Mouse (Mus musculus) stomach, embryonic 15.5 days (tissue): ENCODE measurements around the gene Zar1. TPM values are rescaled to one million over a fixed set of nuclear protein-coding genes. Genes with fewer than 3 reads are reported as not detected.
"Not testable (repeated sequence)": the region's sequence is repeated elsewhere in the genome, so short reads cannot be mapped to it uniquely, and the experiment has no call there.

Source experiments
- ATAC-seq: fragments of 200-750 bp; cut with Nextera tagmentation; 2 replicates; pipeline ENCODE4 v1.8.0; 2017; ENCODE audit warnings: low read depth, moderate number of reproducible peaks, moderate TSS enrichment; ENCODE audit not compliant: insufficient read depth, low FRiP score
- H3K27ac ChIP-seq: fragments of 300-500 bp; sonication (generic); 2 replicates; pipeline ENCODE4 v1.5.1; 2015; ENCODE audit warnings: mild to moderate bottlenecking, inconsistent platforms
- H3K27me3 ChIP-seq: fragments of 300-500 bp; sonication (generic); replicated peaks from 2 replicates; pipeline ENCODE4 v1.6.1; 2015; ENCODE audit warnings: inconsistent platforms
- H3K36me3 ChIP-seq: fragments of 300-500 bp; sonication (generic); 2 replicates; pipeline ENCODE4 v1.6.1; 2015; ENCODE audit warnings: inconsistent platforms
- H3K4me1 ChIP-seq: fragments of 300-500 bp; sonication (generic); 2 replicates; pipeline ENCODE4 v1.6.1; 2015; ENCODE audit warnings: inconsistent platforms
- H3K4me2 ChIP-seq: fragments of 300-500 bp; sonication (generic); 2 replicates; pipeline ENCODE4 v1.6.1; 2015; ENCODE audit warnings: mild to moderate bottlenecking, inconsistent platforms
- H3K4me3 ChIP-seq: fragments of 300-500 bp; sonication (generic); replicated peaks from 2 replicates; pipeline ENCODE4 v1.5.1; 2015; ENCODE audit warnings: inconsistent platforms
- H3K9ac ChIP-seq: fragments of 300-500 bp; sonication (generic); 2 replicates; pipeline ENCODE4 v1.6.1; 2015; ENCODE audit warnings: inconsistent platforms
- H3K9me3 ChIP-seq: fragments of 300-500 bp; sonication (generic); 2 replicates; pipeline ENCODE4 v1.6.1; 2016; ENCODE audit warnings: inconsistent platforms
- WGBS: fragments of 180-500 bp; shearing (Covaris S2); methylation state at CpG from one replicate; pipeline ENCODE4 v1.1.7; 2015; 5-methylcytosine and 5-hydroxymethylcytosine counted together
- polyA plus RNA-seq: library from polyadenylated mRNA; unstranded; fragments of >200 nt; fragmentation: Nextera tagmentation; extraction: Ambion mirVana; gene quantifications from 2 replicates; pipeline ENCODE4 v1.2.1, GENCODE M21; 2015

Gene Zar1
- polyA plus RNA-seq: 0.13 and 0.21 TPM in 2 replicates

DNA sequence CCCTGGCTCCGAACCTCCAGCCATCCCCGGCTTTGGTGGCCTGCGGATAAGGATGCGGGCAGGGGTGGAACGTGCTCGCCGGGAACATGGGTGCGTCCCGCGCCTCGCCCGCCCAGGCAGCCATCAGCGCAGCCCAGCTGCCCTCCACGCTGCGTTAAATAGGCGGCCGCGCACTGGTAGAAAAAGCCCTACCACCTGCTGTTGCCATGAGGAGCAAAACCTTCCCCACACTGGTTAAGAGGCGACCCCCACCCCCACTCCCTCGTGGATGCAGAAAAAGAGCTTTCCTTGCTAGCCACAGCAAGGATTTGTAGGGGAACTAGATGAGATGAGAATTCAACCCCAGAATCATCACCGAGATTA is at the start of gene Zar1:
Zar1 (minus strand) TSS at position 285 of the 363 bp plus-strand sequence.
- H3K27ac ChIP-seq, H3K4me1 ChIP-seq, H3K9me3 ChIP-seq, H3K36me3 ChIP-seq: not testable (repeated sequence)
- peaks cover 10% of the 10 kb centered on the region for H3K27me3 ChIP-seq
- H3K4me3 ChIP-seq: peak within 1 kb of the TSS; percentile 42
- 8% methylated on average over 20 of the region's 21 CpGs for WGBS
- peak within 1 kb of the TSS; percentile 84 for H3K4me2 ChIP-seq
- 0 out of 2 replicates have a peak within 1 kb of the TSS, but pooled peaks have one; percentile 12 for H3K9ac ChIP-seq
- ATAC-seq: peak; percentile 50; the same call in 1 of the 2 replicates

DNA sequence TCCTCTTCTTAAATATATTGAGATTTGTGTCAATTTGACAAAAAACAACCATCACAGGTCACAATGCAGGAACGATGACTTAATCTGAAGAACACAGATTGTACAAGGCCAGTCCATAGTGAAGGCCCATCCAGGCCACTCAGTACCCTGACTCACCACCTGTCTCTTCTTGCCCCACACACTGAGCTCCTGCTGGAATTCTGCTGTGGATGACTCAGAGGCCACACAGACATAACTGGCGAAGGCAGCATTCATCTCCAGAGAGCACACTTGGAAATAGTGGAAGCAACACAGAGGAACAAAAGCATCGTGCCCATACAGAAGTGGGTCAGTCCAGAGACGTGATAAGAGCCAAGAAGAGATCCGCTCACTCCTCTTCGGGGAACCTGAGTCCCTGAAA is 49.0 kb upstream of the Zar1 start:
- Histone ChIP-seq H3K27me3 (no peaks in the 10 kb centered on the region), H3K4me2 (no peak overlapping the region), H3K9me3 (no peaks in the 10 kb centered on the region), H3K27ac (no peak overlapping the region), H3K9ac (no peak overlapping the region), H3K4me3 (no peak overlapping the region), H3K36me3 (no peaks in the 10 kb centered on the region), H3K4me1 (no peaks in the 10 kb centered on the region)
- WGBS: 87% methylated on average over 6 of the region's 6 CpGs
- no peak for ATAC-seq

DNA sequence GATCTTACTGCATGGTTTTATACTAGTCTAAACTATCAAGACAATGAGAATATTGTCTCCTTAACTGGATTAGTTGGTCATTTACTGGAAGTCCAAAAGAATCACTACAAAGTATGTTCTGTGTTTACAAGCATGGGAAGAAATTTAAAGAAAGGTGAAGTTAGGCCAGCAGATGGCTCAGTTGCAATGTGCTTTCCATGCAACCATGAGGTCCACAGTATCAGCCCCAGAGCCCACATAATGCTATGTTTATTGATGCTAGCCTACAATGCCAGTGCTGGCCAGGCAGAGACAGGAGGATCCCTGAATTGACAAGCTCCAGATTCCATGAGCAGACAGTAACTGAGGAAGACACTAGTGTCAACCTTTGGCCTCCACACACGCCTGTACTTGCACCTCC is 40.0 kb upstream of the Zar1 start:
- WGBS: 87% methylated on average over 1 of the region's 1 CpGs
- Histone ChIP-seq H3K9me3 (no peaks in the 10 kb centered on the region), H3K9ac (no peak overlapping the region), H3K4me2 (no peak overlapping the region), H3K27me3 (no peaks in the 10 kb centered on the region), H3K4me1 (no peaks in the 10 kb centered on the region), H3K36me3 (no peaks in the 10 kb centered on the region), H3K4me3 (no peak overlapping the region), H3K27ac (no peak overlapping the region)
- ATAC-seq: no peak

DNA sequence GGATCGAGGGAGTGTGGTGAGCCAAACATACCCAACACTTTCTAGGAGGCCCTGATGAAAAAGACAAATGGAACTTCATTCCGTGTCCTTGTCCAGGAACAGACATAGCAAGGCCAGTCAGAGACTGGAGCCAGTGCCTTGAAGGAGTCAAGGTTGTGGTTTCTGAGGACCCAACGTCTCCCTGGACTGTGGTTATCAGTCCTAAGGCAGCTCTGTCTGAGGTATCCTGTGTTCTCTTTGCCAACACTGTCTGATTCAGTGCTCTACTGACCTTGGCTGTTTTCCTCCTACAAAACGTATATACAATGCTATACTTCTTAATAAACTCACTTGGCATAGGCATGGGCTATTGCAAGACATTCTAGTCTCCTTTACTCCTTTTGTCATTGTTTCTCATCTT is 36.4 kb upstream of the Zar1 start:
- Histone ChIP-seq H3K9me3 (no peaks in the 10 kb centered on the region), H3K4me2 (no peak overlapping the region), H3K27ac (no peak overlapping the region), H3K4me1 (no peaks in the 10 kb centered on the region), H3K4me3 (no peak overlapping the region), H3K9ac (no peak overlapping the region), H3K36me3 (no peaks in the 10 kb centered on the region), H3K27me3 (no peaks in the 10 kb centered on the region)
- 75% methylated on average over 4 of the region's 4 CpGs for WGBS
- ATAC-seq: no peak

DNA sequence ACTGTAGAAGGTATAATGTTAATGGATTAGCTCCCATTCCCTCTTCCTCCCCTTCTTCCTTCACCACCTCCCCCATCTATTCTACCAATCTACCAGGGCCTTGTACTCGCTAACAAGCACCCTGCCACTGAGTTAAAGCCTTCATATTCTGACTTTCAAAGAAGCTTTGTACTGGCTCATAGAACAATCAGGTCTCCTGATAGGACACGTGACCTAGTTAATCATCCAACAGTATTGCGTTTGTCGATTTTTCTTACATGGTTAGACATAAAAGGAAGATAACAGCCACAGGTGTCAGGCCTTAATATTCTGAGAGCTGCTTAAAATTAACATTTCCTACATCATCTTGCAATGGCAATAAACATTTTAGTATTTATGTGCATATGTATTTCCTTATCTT is 22.1 kb upstream of the Zar1 start:
- H3K4me3 ChIP-seq: no peak overlapping the region
- no peaks in the 10 kb centered on the region for H3K27me3 ChIP-seq
- H3K4me2 ChIP-seq: no peak overlapping the region
- H3K27ac ChIP-seq: no peak overlapping the region
- H3K9me3 ChIP-seq: no peaks in the 10 kb centered on the region
- H3K4me1 ChIP-seq: no peaks in the 10 kb centered on the region
- no peak overlapping the region for H3K9ac ChIP-seq
- H3K36me3 ChIP-seq: no peaks in the 10 kb centered on the region
- WGBS: 80% methylated on average over 4 of the region's 4 CpGs
- ATAC-seq: no peak

DNA sequence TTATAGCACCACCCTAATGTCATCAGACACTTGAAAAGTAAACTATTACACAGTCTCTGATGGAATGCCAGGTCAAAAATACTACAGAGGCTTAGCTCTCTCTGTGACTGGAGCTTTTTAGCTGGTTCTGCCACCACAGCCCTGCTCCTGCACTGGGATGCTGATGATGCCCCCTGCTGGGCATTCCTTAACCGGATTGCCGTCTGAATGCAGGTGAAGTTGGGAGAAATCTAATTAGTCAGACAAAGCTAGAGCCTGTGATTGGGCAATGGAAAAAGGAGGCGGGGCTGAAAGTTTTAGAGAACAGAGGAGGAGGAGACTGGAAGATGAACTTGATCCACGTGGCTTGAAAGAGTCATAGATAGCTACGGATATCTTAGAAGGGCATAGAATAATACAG is 20.0 kb upstream of the Zar1 start:
- Histone ChIP-seq H3K9me3 (no peaks in the 10 kb centered on the region), H3K4me1 (no peaks in the 10 kb centered on the region), H3K4me2 (no peak overlapping the region), H3K36me3 (no peaks in the 10 kb centered on the region), H3K27ac (no peak overlapping the region), H3K27me3 (no peaks in the 10 kb centered on the region), H3K4me3 (no peak overlapping the region), H3K9ac (no peak overlapping the region)
- 0 out of 2 replicates have a peak, but pooled peaks have one; percentile 31 for ATAC-seq
- 16% methylated on average over 5 of the region's 5 CpGs for WGBS

DNA sequence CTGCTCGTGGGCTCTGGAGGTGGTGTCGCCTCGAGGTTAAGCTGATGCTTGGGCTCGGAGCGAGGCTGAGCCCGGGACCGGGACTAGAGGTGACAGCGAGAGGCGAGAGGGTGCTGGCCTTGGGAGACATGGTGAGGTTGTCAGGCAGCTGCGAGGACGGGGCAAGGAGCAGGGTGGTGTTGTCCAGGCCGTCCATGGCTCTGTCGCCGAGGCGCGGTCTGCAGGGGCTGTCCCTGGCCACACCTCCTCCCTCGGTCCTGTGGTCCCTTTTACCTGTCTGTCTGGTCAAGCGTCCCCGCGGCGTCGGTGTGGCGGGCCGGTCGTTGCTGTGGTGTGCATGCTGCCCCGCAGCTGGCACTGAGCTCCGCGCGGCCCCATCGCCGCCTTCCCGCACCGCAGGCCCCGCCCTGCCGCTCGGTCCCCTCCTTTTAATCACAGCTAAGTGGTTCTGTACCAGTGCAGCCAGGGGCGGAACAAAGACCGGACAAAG is 6.2 kb upstream of the Zar1 start, which contains the start of gene Gm5868:
Gm5868 (minus strand) TSS at position 360 of the 490 bp plus-strand sequence.
- no peak for ATAC-seq
- Histone ChIP-seq H3K36me3 (no peaks in the 10 kb centered on the region), H3K4me1 (peaks cover 7% of the 10 kb centered on the region; the same call in 1 of the 2 replicates), H3K9ac (no peak within 1 kb of the TSS), H3K9me3 (no peaks in the 10 kb centered on the region), H3K4me3 (peak within 1 kb of the TSS; percentile 37), H3K27ac (no peak within 1 kb of the TSS), H3K27me3 (peaks cover 13% of the 10 kb centered on the region), H3K4me2 (peak within 1 kb of the TSS; percentile 76)
- 3% methylated on average over 32 of the region's 38 CpGs for WGBS

DNA sequence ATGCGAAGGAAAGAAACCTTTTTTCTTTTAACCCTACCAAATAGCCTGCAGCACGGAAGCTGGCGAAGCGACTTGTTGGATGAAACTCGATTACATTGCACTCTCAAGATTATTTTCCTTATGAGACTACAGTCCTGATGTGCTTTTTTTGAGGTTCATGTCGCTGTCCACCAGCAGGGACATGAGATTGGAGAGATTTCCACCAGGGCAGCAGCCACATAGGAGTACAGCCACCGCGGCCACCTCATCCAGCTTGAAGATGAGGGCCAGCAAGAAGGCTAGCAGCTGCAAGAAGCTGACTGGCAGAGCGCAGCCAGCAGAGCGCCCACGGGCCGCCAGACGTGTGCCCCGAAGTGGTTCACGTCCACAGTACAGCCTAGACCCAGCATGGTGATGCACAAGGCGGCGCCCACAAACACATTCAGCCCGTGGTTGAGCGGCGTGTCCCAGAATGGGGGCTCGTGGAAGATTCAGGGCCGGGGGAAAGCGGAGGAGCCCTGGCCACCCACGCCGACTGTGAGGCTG is 5.7 kb upstream of the Zar1 start:
- H3K9ac ChIP-seq, H3K36me3 ChIP-seq, ATAC-seq, H3K27ac ChIP-seq, H3K9me3 ChIP-seq, H3K4me1 ChIP-seq: not testable (repeated sequence)
- 39% methylated on average over 25 of the region's 25 CpGs for WGBS
- peaks cover 13% of the 10 kb centered on the region for H3K27me3 ChIP-seq
- peak overlapping the region; percentile 37 for H3K4me3 ChIP-seq
- peak overlapping the region; percentile 76 for H3K4me2 ChIP-seq

DNA sequence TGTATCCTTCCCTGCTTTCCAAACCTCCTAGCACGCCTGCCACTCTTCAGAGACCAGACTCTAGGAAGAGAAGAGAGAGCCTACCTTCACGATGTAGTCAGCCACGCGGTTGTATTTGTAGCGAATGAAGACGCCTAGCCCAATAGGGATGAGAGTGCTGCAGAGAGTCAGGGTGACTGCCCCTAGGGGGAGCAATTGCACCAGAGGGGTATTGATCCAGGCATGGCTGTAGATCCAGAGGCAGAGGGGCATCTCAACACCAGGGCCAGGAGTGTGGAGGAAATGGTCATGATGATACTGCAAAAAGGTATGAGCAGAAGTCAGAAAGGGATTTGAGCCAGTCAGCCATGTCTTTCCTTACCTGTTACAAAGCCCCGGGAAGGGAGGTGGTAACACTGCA is 5.1 kb upstream of the Zar1 start:
- not testable (repeated sequence) for H3K9ac ChIP-seq, H3K4me1 ChIP-seq, H3K4me2 ChIP-seq, H3K4me3 ChIP-seq, H3K36me3 ChIP-seq, ATAC-seq, H3K27ac ChIP-seq, H3K9me3 ChIP-seq
- H3K27me3 ChIP-seq: peaks cover 14% of the 10 kb centered on the region
- WGBS: 40% methylated on average over 7 of the region's 7 CpGs

DNA sequence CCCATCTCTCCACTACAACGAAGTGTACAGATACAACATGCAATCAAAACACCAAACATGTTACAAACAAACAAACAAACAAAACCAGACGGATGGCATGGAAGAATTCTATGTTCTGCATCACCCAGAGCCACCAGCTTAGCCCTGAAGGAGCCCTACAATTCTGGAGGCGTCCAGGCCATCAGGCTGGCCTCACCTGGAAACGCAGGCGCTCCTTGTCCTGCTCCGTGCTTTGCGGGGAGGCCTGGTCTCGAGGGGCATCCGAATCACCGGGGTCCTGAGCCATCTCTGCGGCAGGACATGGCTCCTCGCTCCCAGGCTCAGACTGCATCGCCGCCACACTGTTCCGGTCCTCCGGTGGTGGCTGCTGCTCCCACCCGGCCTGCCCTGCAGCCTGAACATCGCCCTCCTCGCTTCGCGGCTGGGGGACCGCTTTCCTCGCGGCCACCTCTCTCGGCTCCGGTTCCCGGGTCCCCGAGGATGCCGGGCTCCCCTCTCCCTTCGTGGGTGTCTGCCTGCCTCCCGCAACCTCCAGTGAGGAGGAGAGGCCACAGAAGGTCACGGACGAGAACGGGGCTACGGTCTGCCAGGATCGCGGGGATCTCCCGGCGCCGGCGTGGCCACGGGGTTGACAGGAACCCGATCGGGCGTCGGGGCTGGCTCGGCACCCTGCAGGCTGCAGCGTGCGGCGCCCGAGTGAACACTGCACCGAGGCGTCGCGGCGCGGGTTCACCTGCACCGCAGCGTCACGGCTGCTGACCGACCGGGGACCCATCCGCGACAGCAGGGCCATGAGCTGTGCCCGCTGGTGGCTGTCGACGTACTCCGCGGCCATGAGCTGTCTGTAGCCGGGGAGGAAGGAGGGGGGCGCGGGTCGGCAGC is 725 bp downstream of the Zar1 start:
- Histone ChIP-seq H3K27me3 (peaks cover 10% of the 10 kb centered on the region), H3K4me2 (peak overlapping the region; percentile 84), H3K4me3 (peak overlapping the region; percentile 42), H3K9ac (0 out of 2 replicates have a peak overlapping the region, but pooled peaks have one; percentile 12)
- H3K36me3 ChIP-seq, H3K27ac ChIP-seq, H3K4me1 ChIP-seq, H3K9me3 ChIP-seq: not testable (repeated sequence)
- 6% methylated on average over 56 of the region's 73 CpGs for WGBS
- peak; percentile 60; the same call in 1 of the 2 replicates for ATAC-seq

DNA sequence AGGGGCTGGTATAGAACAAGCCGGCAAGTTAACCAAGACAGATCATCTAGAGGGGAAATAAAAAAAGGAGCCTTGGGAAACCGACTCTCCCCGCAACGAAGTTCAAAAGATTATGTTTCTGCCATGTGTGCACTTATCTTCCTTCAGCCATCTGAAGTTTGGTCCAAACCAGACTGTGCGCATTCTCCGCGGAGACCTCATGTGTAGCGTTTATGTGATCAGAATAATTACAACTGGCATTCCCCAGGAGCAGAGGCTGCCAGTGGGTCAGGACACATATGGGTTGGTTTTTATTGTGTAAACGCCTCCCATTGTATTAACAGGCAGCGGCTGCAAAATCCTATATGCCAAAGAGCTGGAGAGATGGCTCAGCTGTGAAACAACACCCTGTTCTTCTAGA is 1.5 kb downstream of the Zar1 start:
- H3K27me3 ChIP-seq: peaks cover 10% of the 10 kb centered on the region
- ATAC-seq, H3K36me3 ChIP-seq, H3K4me2 ChIP-seq, H3K27ac ChIP-seq, H3K9me3 ChIP-seq, H3K4me3 ChIP-seq, H3K4me1 ChIP-seq, H3K9ac ChIP-seq: not testable (repeated sequence)
- WGBS: 46% methylated on average over 10 of the region's 10 CpGs

DNA sequence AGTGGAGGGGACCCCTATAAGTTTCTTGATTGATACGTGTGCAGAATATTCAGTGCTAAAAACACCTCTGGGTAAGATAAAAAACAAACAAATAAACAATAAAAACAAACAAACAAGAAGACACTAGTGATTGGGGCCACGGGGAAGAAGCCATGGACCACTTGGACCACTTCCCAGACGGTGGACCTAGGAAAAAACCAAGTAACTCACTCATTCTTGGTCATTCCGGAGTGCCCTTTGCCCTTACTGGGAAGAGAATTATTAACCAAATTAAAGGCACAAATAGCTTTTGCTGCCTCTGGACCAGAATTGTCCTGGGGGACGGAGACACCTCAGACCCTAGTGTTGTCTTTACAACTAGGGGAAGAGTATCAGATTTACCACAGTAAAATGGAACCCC is 15.4 kb downstream of the Zar1 start:
- ATAC-seq: no peak
- 77% methylated on average over 5 of the region's 5 CpGs for WGBS
- H3K4me2 ChIP-seq: no peak overlapping the region

More for the DNA sequence above, 15.4 kb downstream of the Zar1 start:
- H3K9ac ChIP-seq: no peak overlapping the region
- no peaks in the 10 kb centered on the region for H3K4me1 ChIP-seq
- no peaks in the 10 kb centered on the region for H3K27me3 ChIP-seq
- H3K4me3 ChIP-seq: no peak overlapping the region
- H3K9me3 ChIP-seq: no peaks in the 10 kb centered on the region
- no peaks in the 10 kb centered on the region for H3K36me3 ChIP-seq
- no peak overlapping the region for H3K27ac ChIP-seq
